Mouse (Mus musculus): ENCODE measurements around the gene Scd4.

DNA sequence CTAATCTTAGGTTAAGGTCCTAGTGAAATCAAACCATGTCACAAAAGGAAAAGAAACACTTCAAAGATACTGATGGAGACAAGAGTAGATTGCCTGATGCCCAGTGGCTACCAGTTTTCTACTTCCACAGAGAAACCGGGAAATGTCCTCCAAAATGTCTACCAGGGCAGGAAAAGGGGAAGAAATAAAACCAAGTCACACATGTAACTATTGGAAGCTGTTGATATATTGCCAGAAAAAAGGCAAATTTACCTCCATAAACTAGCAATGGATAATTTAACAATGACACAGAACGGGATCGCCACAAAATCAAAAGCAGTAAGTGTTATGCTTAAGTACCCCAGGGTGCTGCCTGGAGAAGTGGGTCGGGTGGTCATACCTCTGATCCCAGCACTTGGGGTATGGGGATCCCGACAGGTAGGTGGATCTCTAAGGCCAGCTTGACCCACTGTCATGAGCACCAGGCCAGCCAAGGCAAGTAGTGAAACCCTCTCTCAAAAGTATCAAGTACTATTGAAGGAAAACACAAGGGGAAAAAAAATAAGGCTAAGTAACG, 24.9 kb upstream of the Scd4 start:
- TF ChIP-seq CTCF (IDR thresholded peaks at IDR 0.05; ENCODE audit: insufficient read depth, low read depth, low read length) (no peak), POLR2A (IDR thresholded peaks at IDR 0.05; ENCODE audit: insufficient read depth, low read depth, low read length) (no peak)

Data from olfactory bulb, adult 2 months (tissue).